Mouse (Mus musculus): ENCODE measurements around the gene Cpne7. TPM values are rescaled to one million over a fixed set of nuclear protein-coding genes. Genes with fewer than 3 reads are reported as not detected.
"Not testable (repeated sequence)": the region's sequence is repeated elsewhere in the genome, so short reads cannot be mapped to it uniquely, and the experiment has no call there.

The Cpne7 gene
- total RNA-seq (2021): 10 to 100 TPM; 75.7 to 94.1 TPM

- intact Hi-C loops (cut with DNase I): no loop called here
- DNase-seq (ENCODE audit: extremely low spot score in 1 of 2, low spot score in 2 of 2): peak in 1 of 2 experiments; percentile 57
Measured at GRCm38 (mm10) chr8:123117127-123117731, at the start of gene Cpne7. TSS of gene Cpne7 (plus strand) at chr8:123117374.

GRCm38 (mm10) chr8:123071176-123071575 is 46.0 kb upstream of the Cpne7 start:
- intact Hi-C loops (cut with DNase I): no loop called here
- peak in 1 of 2 experiments; percentile 43 for DNase-seq (ENCODE audit: extremely low spot score in 1 of 2, low spot score in 2 of 2)

GRCm38 (mm10) chr8:123077213-123077612 is 40.0 kb upstream of the Cpne7 start:
- intact Hi-C loops (cut with DNase I): no loop called here
- DNase-seq (ENCODE audit: extremely low spot score in 1 of 2, low spot score in 2 of 2): no peak

- no peak for DNase-seq (ENCODE audit: extremely low spot score in 1 of 2, low spot score in 2 of 2)
- intact Hi-C loops (cut with DNase I): no loop called here
Measured at GRCm38 (mm10) chr8:123082993-123083392, 34.2 kb upstream of the Cpne7 start.

GRCm38 (mm10) chr8:123083610-123084009 is 33.6 kb upstream of the Cpne7 start:
- intact Hi-C loops (cut with DNase I): no loop called here
- DNase-seq (ENCODE audit: extremely low spot score in 1 of 2, low spot score in 2 of 2): peak; percentile 43 to 61

- intact Hi-C loops (cut with DNase I): no loop called here
- DNase-seq (ENCODE audit: extremely low spot score in 1 of 2, low spot score in 2 of 2): no peak
Measured at GRCm38 (mm10) chr8:123087289-123087688, 29.9 kb upstream of the Cpne7 start.

GRCm38 (mm10) chr8:123097216-123097615 is 20.0 kb upstream of the Cpne7 start:
- intact Hi-C loops (cut with DNase I): no loop called here
- no peak for DNase-seq (ENCODE audit: extremely low spot score in 1 of 2, low spot score in 2 of 2)

- DNase-seq (ENCODE audit: extremely low spot score in 1 of 2, low spot score in 2 of 2): peak; percentile 39 to 69
- intact Hi-C loops (cut with DNase I): no loop called here
Measured at GRCm38 (mm10) chr8:123097786-123098584, 19.2 kb upstream of the Cpne7 start.

- DNase-seq (ENCODE audit: extremely low spot score in 1 of 2, low spot score in 2 of 2): no peak
- intact Hi-C loops (cut with DNase I): loop anchor here (5.0 kb wide), 1 partner anchor 58 kb away; the partner anchor contains the start of gene Ankrd11
Measured at GRCm38 (mm10) chr8:123100288-123100687, 16.9 kb upstream of the Cpne7 start.

- DNase-seq (ENCODE audit: extremely low spot score in 1 of 2, low spot score in 2 of 2): no peak
- intact Hi-C loops (cut with DNase I): loop anchor here (5.0 kb wide), 1 partner anchor 59 kb away; the partner anchor contains the start of gene Ankrd11
Measured at GRCm38 (mm10) chr8:123101244-123101643, 15.9 kb upstream of the Cpne7 start.

GRCm38 (mm10) chr8:123101735-123102685 is 15.2 kb upstream of the Cpne7 start, which contains the start of gene Rpl13:
TSS of gene Rpl13 (plus strand) at chr8:123102350.
- intact Hi-C loops (cut with DNase I): loop anchor here (5.0 kb wide), 1 partner anchor 60 kb away; the partner anchor contains the start of gene Ankrd11
- peak; percentile 98 for DNase-seq (ENCODE audit: extremely low spot score in 1 of 2, low spot score in 2 of 2)

- intact Hi-C loops (cut with DNase I): loop anchor here (5.0 kb wide), 1 partner anchor 61 kb away; the partner anchor contains the start of gene Ankrd11
- DNase-seq (ENCODE audit: extremely low spot score in 1 of 2, low spot score in 2 of 2): not testable (repeated sequence)
Measured at GRCm38 (mm10) chr8:123102855-123103254, 14.3 kb upstream of the Cpne7 start.

- intact Hi-C loops (cut with DNase I): loop anchor here (5.0 kb wide), 1 partner anchor 61 kb away; the partner anchor contains the start of gene Ankrd11
Measured at GRCm38 (mm10) chr8:123103285-123103684, 13.9 kb upstream of the Cpne7 start.

GRCm38 (mm10) chr8:123104046-123104767 is 13.0 kb upstream of the Cpne7 start:
- no peak for DNase-seq (ENCODE audit: extremely low spot score in 1 of 2, low spot score in 2 of 2)
- intact Hi-C loops (cut with DNase I): loop anchor here (5.0 kb wide), 1 partner anchor 62 kb away; the partner anchor contains the start of gene Ankrd11

More at GRCm38 (mm10) chr8:123103285-123103684, 13.9 kb upstream of the Cpne7 start:
- no peak for DNase-seq (ENCODE audit: extremely low spot score in 1 of 2, low spot score in 2 of 2)

GRCm38 (mm10) chr8:123105553-123106326 is 11.4 kb upstream of the Cpne7 start:
- no peak for DNase-seq (ENCODE audit: extremely low spot score in 1 of 2, low spot score in 2 of 2)
- intact Hi-C loops (cut with DNase I): loop anchor here (5.0 kb wide), 1 partner anchor 97 kb away; no protein-coding TSS in a partner anchor

- intact Hi-C loops (cut with DNase I): loop anchor here (5.0 kb wide), 1 partner anchor 96 kb away; no protein-coding TSS in a partner anchor
- no peak for DNase-seq (ENCODE audit: extremely low spot score in 1 of 2, low spot score in 2 of 2)
Measured at GRCm38 (mm10) chr8:123106531-123106930, 10.6 kb upstream of the Cpne7 start.

- no peak for DNase-seq (ENCODE audit: extremely low spot score in 1 of 2, low spot score in 2 of 2)
- intact Hi-C loops (cut with DNase I): loop anchor here (5.0 kb wide), 1 partner anchor 94 kb away; no protein-coding TSS in a partner anchor
Measured at GRCm38 (mm10) chr8:123108010-123108409, 9.2 kb upstream of the Cpne7 start.

Data from left cerebral cortex, postnatal 10 days (tissue).